Mouse (Mus musculus) inflammation-experienced regulatory T-cells, adult 6 months (primary cell): Measurements from ENCODE around the gene Fscn1. TPM values are rescaled to one million over a fixed set of nuclear protein-coding genes. Genes with fewer than 3 reads are reported as not detected.

Experiments
- ATAC-seq: one replicate; pipeline ENCODE4 v1.8.0; 2017
- polyA plus RNA-seq, 3 experiments: library from polyadenylated mRNA; unstranded; fragments of 100-300 nt; shearing (Covaris generic); gene quantifications; one replicate each; pipeline ENCODE4 v1.2.1; 2017

Gene Fscn1
- polyA plus RNA-seq, 3 experiments from 2014 or later, result 1.2 TPM; not detected in 2

GRCm38 (mm10) chr5:142976516-142976915 is 16.4 kb downstream of the Fscn1 start:
- no peak for ATAC-seq

- ATAC-seq, result no peak
Measured at GRCm38 (mm10) chr5:142982046-142982801, 22.1 kb downstream of the Fscn1 start.

GRCm38 (mm10) chr5:142983174-142983573 is 23.0 kb downstream of the Fscn1 start:
- no peak for ATAC-seq

- ATAC-seq, result no peak
Measured at GRCm38 (mm10) chr5:142984271-142984670, 24.1 kb downstream of the Fscn1 start.

- no peak for ATAC-seq
Measured at GRCm38 (mm10) chr5:142988520-142988919, 28.4 kb downstream of the Fscn1 start.

- ATAC-seq, result no peak
Measured at GRCm38 (mm10) chr5:142989167-142989566, 29.0 kb downstream of the Fscn1 start.

GRCm38 (mm10) chr5:142994746-142995145 is 34.6 kb downstream of the Fscn1 start:
- ATAC-seq, result no peak

- ATAC-seq, result no peak
Measured at GRCm38 (mm10) chr5:142997526-142997925, 37.4 kb downstream of the Fscn1 start.

- ATAC-seq, result no peak
Measured at GRCm38 (mm10) chr5:142998171-142998570, 38.0 kb downstream of the Fscn1 start.

GRCm38 (mm10) chr5:143000091-143000490 is 39.9 kb downstream of the Fscn1 start:
- no peak for ATAC-seq

GRCm38 (mm10) chr5:143000654-143001500 is 40.7 kb downstream of the Fscn1 start:
- no peak for ATAC-seq

GRCm38 (mm10) chr5:143009383-143009782 is 49.2 kb downstream of the Fscn1 start:
- no peak for ATAC-seq

- peak; percentile 25 for ATAC-seq
Measured at GRCm38 (mm10) chr5:143017401-143017800, 57.3 kb downstream of the Fscn1 start.

Other genes with a start within 250 kb of the Fscn1 start
- 1 to 10 TPM; 1.6 to 4.4 (median 2.9) TPM for gene Tnrc18, start 142.7 kb upstream of the Fscn1 start, polyA plus RNA-seq
- gene Fbxl18, start 64.9 kb upstream of the Fscn1 start, polyA plus RNA-seq, result 1 to 10 TPM; 4.6 to 5.8 (median 5.5) TPM
- gene Actb, start 53.6 kb upstream of the Fscn1 start, polyA plus RNA-seq, result over 10,000 TPM; 20,020 to 68,742 (median 52,499) TPM
- gene Rnf216, start 152.7 kb downstream of the Fscn1 start, polyA plus RNA-seq, result 10 to 100 TPM; 31.4 to 41.7 (median 32.2) TPM
- under 1 TPM in 1 of 3 experiments, not detected in 2; 0.12 TPM for gene Olfr718-ps1, start 187.2 kb downstream of the Fscn1 start, polyA plus RNA-seq
- 10 to 100 TPM in 1 of 3 experiments, 1 to 10 TPM in 2; 7.2 to 11.8 (median 7.7) TPM for gene Rbak, start 220.4 kb downstream of the Fscn1 start, polyA plus RNA-seq
- not detected for gene Spdye4b, start 220.7 kb downstream of the Fscn1 start, polyA plus RNA-seq